8 mouse cellular contexts compared by ENCODE assay signal in the genomic region with DNA sequence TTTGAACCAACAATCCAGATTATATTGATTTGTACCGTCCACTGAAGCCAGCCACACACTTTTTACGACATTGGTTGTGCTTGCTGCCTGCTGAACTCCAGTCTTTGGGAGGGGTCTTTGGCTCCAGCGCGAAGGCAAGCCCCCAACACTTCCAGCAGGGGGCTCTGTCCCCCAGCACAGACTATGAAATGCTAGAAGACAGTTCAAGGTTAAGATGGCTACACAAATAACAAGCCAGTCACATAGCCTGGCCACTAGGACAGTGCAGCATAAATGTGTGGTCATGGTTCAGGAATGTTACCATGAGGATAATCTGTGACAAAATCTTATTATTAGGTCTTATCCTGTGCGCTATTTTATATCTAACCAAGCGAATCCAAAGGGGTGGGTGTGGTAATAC.
DNase-seq lines count a peak whose midpoint lies in the region; ATAC-seq and TF ChIP-seq lines count a peak whose summit lies in the region.

No protein-coding gene starts in this region.

- TF ChIP-seq POLR2A in ES-Bruce4 (IDR thresholded peaks at IDR 0.05; ENCODE audit: insufficient read depth, low read length): no peak

- H3K4me2 ChIP-seq in forebrain, embryonic 14.5 days (ENCODE audit: low read length): no peak overlapping the region

- DNase-seq in gastrocnemius, adult 2 months: peak; percentile 38
- DNase-seq in gastrocnemius, postnatal 10 days: no peak
- no peak for DNase-seq in forebrain, embryonic 14.5 days (ENCODE audit: low spot score)
- DNase-seq in limb, embryonic 10.5 days (ENCODE audit: low spot score): peak; percentile 69
- DNase-seq in thymus, postnatal 4 days: peak; percentile 64
- no peak for DNase-seq in spleen, postnatal 36 days (ENCODE audit: low spot score in 2 of 2)
- DNase-seq in spleen, adult 12 weeks (ENCODE audit: low spot score): no peak

- ATAC-seq in forebrain, embryonic 14.5 days: 0 out of 2 replicates have a peak, but pooled peaks have one; percentile 34

- intact Hi-C loops in gastrocnemius, adult 2 months (cut with DNase I): loop anchor here (2.0 to 10.0 kb wide), 4 partner anchors 129 to 601 kb away; no protein-coding TSS in a partner anchor

- peak; percentile 60 for TF ChIP-seq CTCF in gastrocnemius, adult 2 months (IDR thresholded peaks at IDR 0.05)
- TF ChIP-seq CTCF in ES-Bruce4 (IDR thresholded peaks at IDR 0.05; ENCODE audit: low read depth, low read length): peak; percentile 72

- no peak overlapping the region for H3K4me3 ChIP-seq in gastrocnemius, adult 2 months
- no peak overlapping the region for H3K4me3 ChIP-seq in ES-Bruce4 (ENCODE audit: low read depth, low read length)
- no peak overlapping the region for H3K4me3 ChIP-seq in forebrain, embryonic 14.5 days (ENCODE audit: low read depth, low read length)
- no peak overlapping the region for H3K4me3 ChIP-seq in limb, embryonic 10.5 days

- no peak for TF ChIP-seq EP300 in ES-Bruce4 (IDR thresholded peaks at IDR 0.05; ENCODE audit: insufficient read depth, low read depth, low read length)

- H3K4me1 ChIP-seq in ES-Bruce4 (ENCODE audit: control insufficient read depth, insufficient read depth, low read length): peaks cover 2% of the 10 kb centered on the region
- H3K4me1 ChIP-seq in forebrain, embryonic 14.5 days (ENCODE audit: control insufficient read depth, insufficient read depth, low read length): peaks cover 2% of the 10 kb centered on the region; the same call in 1 of the 2 replicates
- H3K4me1 ChIP-seq in limb, embryonic 10.5 days: peaks cover 19% of the 10 kb centered on the region

- no peaks in the 10 kb centered on the region for H3K9me3 ChIP-seq in ES-Bruce4 (replicated peaks; ENCODE audit: control insufficient read depth, insufficient read depth, low read length, poor library complexity, severe bottlenecking)
- H3K9me3 ChIP-seq in forebrain, embryonic 14.5 days (replicated peaks; ENCODE audit: control insufficient read depth, low read length): no peaks in the 10 kb centered on the region
- H3K9me3 ChIP-seq in limb, embryonic 10.5 days (replicated peaks): no peaks in the 10 kb centered on the region

- no peaks in the 10 kb centered on the region for H3K27me3 ChIP-seq in ES-Bruce4 (ENCODE audit: control insufficient read depth, insufficient read depth, low read length, poor library complexity, severe bottlenecking)
- H3K27me3 ChIP-seq in forebrain, embryonic 14.5 days (replicated peaks; ENCODE audit: control insufficient read depth, insufficient read depth, low read length): no peaks in the 10 kb centered on the region
- H3K27me3 ChIP-seq in limb, embryonic 10.5 days (ENCODE audit: low read depth, poor library complexity, severe bottlenecking): peaks cover 4% of the 10 kb centered on the region; the same call in 1 of the 2 replicates

- no peaks in the 10 kb centered on the region for H3K36me3 ChIP-seq in ES-Bruce4 (ENCODE audit: control insufficient read depth, insufficient read depth, low read length, poor library complexity, severe bottlenecking)
- H3K36me3 ChIP-seq in forebrain, embryonic 14.5 days (ENCODE audit: control insufficient read depth, insufficient read depth, low read length): no peaks in the 10 kb centered on the region
- no peaks in the 10 kb centered on the region for H3K36me3 ChIP-seq in limb, embryonic 10.5 days

- 56% methylated on average over 6 of the region's 6 CpGs for WGBS in forebrain, embryonic 14.5 days
- 51% methylated on average over 6 of the region's 6 CpGs for WGBS in limb, embryonic 10.5 days

- peak overlapping the region; percentile 91 for H3K27ac ChIP-seq in gastrocnemius, adult 2 months
- no peak overlapping the region for H3K27ac ChIP-seq in ES-Bruce4 (ENCODE audit: insufficient read depth, low read length)
- H3K27ac ChIP-seq in forebrain, embryonic 14.5 days (ENCODE audit: low read depth, low read length): no peak overlapping the region
- no peak overlapping the region for H3K27ac ChIP-seq in limb, embryonic 10.5 days

- no peak overlapping the region for H3K9ac ChIP-seq in ES-Bruce4 (ENCODE audit: low read depth, poor library complexity, severe bottlenecking)
- H3K9ac ChIP-seq in forebrain, embryonic 14.5 days (ENCODE audit: low read length): no peak overlapping the region

Comparison
In these comparisons a context has a peak if more than half of its experiments do, and no peak if none do; other contexts are left out.
1. DNase-seq: peak in gastrocnemius, adult 2 months (single experiment), limb, embryonic 10.5 days (single experiment) and thymus, postnatal 4 days (single experiment); none in gastrocnemius, postnatal 10 days (single experiment), forebrain, embryonic 14.5 days (single experiment), spleen, postnatal 36 days (0 of 2) and spleen, adult 12 weeks (single experiment).